Mouse (Mus musculus): Measurements from ENCODE around the gene Kifc5b. TPM values are rescaled to one million over a fixed set of nuclear protein-coding genes. Genes with fewer than 3 reads are reported as not detected.

Gene Kifc5b
- polyA plus RNA-seq, 1 experiment, result 1.5 TPM

DNA sequence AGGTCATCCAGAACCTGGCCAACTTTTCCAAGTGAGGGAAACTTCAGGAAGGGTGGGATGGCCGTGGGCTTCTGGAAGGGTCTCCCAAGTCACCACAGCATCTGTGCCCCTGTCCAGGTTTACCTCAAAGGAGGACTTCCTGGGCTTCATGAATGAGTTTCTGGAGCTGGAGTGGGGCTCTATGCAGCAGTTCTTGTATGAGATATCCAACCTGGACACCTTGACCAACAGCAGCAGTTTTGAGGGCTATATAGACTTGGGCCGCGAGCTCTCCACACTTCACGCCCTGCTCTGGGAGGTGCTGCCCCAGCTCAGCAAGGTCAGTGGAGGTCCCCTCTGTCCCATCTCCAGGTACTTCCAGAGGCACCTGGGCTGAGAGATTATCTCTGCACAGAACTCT lies 42.9 kb downstream of the Kifc5b start:
- 92% methylated on average over 4 of the region's 4 CpGs for WGBS
- no peaks in the 10 kb centered on the region for H3K4me1 ChIP-seq (ENCODE audit: control insufficient read depth, insufficient read depth, low read length)
- H3K36me3 ChIP-seq (ENCODE audit: control insufficient read depth, insufficient read depth, low read length), result no peaks in the 10 kb centered on the region

DNA sequence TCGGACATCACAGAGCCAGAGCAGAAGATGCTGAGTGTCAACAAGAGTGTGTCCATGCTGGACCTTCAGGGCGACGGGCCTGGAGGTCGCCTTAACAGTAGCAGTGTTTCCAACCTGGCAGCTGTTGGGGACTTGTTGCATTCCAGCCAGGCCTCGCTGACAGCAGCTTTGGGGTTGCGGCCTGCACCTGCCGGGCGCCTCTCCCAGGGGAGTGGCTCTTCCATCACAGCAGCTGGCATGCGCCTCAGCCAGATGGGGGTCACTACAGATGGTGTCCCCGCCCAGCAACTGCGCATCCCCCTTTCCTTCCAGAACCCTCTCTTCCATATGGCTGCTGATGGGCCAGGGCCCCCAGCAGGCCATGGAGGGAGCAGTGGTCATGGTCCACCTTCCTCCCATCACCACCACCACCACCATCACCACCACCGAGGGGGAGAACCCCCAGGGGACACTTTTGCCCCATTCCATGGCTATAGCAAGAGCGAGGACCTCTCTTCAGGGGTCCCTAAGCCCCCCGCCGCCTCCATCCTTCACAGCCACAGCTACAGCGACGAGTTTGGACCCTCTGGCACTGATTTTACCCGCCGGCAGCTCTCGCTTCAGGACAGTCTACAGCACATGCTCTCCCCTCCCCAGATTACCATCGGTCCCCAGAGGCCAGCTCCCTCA lies 44.8 kb downstream of the Kifc5b start:
- H3K4me1 ChIP-seq (ENCODE audit: control insufficient read depth, insufficient read depth, low read length), result no peaks in the 10 kb centered on the region
- no peaks in the 10 kb centered on the region for H3K36me3 ChIP-seq (ENCODE audit: control insufficient read depth, insufficient read depth, low read length)
- no peak for TF ChIP-seq CTCF (conservative IDR thresholded peaks at IDR 0.05; ENCODE audit: insufficient read depth, insufficient read length, low read depth, low read length)
- TF ChIP-seq POLR2A (IDR thresholded peaks at IDR 0.05; ENCODE audit: low read depth, low read length), result no peak

More for the DNA sequence above, 42.9 kb downstream of the Kifc5b start:
- H3K27me3 ChIP-seq (replicated peaks; ENCODE audit: control insufficient read depth, insufficient read depth, low read length), result no peaks in the 10 kb centered on the region
- TF ChIP-seq CTCF (conservative IDR thresholded peaks at IDR 0.05; ENCODE audit: insufficient read depth, insufficient read length, low read depth, low read length) (no peak), POLR2A (IDR thresholded peaks at IDR 0.05; ENCODE audit: low read depth, low read length) (no peak)
- DNase-seq, result no peak
- no peak overlapping the region for H3K4me3 ChIP-seq (ENCODE audit: insufficient read depth, low read depth, low read length)
- H3K27ac ChIP-seq (ENCODE audit: insufficient read depth, low read depth, low read length), result no peak overlapping the region

DNA sequence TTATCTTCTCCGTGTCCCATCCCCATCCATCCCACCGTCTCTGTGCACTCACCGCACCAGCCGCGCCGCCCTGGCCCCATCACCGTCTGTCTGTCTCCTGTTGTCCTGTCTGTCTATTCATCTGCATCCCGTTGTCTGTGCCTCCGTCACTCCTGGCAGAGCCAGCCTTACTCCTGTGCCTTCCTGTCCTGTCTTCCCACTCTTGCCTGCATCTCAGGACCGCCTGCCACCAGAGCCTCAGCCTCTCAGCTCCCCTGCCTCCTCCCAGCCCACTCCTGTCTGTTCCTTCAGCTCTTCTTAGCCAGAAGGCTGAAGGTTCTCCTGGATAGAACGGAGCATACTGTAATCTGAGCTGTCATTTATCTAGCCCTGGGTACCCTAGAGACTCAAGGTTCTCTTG lies 50.1 kb downstream of the Kifc5b start:
- 89% methylated on average over 11 of the region's 11 CpGs for WGBS
- TF ChIP-seq POLR2A (IDR thresholded peaks at IDR 0.05; ENCODE audit: low read depth, low read length) (no peak), CTCF (conservative IDR thresholded peaks at IDR 0.05; ENCODE audit: insufficient read depth, insufficient read length, low read depth, low read length) (no peak)
- H3K27me3 ChIP-seq (replicated peaks; ENCODE audit: control insufficient read depth, insufficient read depth, low read length), result no peaks in the 10 kb centered on the region
- no peak overlapping the region for H3K27ac ChIP-seq (ENCODE audit: insufficient read depth, low read depth, low read length)
- H3K4me3 ChIP-seq (ENCODE audit: insufficient read depth, low read depth, low read length), result no peak overlapping the region
- H3K4me1 ChIP-seq (ENCODE audit: control insufficient read depth, insufficient read depth, low read length), result no peaks in the 10 kb centered on the region
- no peak for DNase-seq
- H3K36me3 ChIP-seq (ENCODE audit: control insufficient read depth, insufficient read depth, low read length), result no peaks in the 10 kb centered on the region

More for the DNA sequence above, 44.8 kb downstream of the Kifc5b start:
- Histone ChIP-seq H3K27ac (ENCODE audit: insufficient read depth, low read depth, low read length) (no peak overlapping the region), H3K4me3 (ENCODE audit: insufficient read depth, low read depth, low read length) (no peak overlapping the region), H3K27me3 (replicated peaks; ENCODE audit: control insufficient read depth, insufficient read depth, low read length) (no peaks in the 10 kb centered on the region)
- DNase-seq, result no peak
- WGBS, result 95% methylated on average over 21 of the region's 21 CpGs

DNA sequence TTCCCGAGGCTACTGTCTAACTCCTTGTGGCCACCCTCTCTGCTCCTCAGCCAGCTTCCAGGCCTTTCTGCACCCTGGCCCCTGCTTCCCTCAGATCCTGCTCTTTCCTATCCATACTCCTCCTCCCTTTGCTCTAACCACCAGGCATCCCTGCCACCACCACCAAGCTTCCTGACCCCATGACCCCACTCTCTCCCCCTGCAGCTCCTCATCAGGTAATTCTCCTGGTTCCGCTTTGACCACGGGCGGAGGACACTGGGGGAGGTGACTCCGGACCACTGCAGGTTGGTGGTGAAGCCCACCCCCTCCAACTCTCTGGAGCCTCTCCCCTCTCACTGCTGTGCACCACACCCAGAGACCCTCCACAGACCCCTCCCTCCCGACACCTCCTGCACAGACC lies 50.6 kb downstream of the Kifc5b start:
- H3K27ac ChIP-seq (ENCODE audit: insufficient read depth, low read depth, low read length), result no peak overlapping the region
- DNase-seq, result no peak
- no peaks in the 10 kb centered on the region for H3K27me3 ChIP-seq (replicated peaks; ENCODE audit: control insufficient read depth, insufficient read depth, low read length)
- TF ChIP-seq CTCF (conservative IDR thresholded peaks at IDR 0.05; ENCODE audit: insufficient read depth, insufficient read length, low read depth, low read length) (no peak), POLR2A (IDR thresholded peaks at IDR 0.05; ENCODE audit: low read depth, low read length) (no peak)
- no peaks in the 10 kb centered on the region for H3K4me1 ChIP-seq (ENCODE audit: control insufficient read depth, insufficient read depth, low read length)
- H3K36me3 ChIP-seq (ENCODE audit: control insufficient read depth, insufficient read depth, low read length), result no peaks in the 10 kb centered on the region
- H3K4me3 ChIP-seq (ENCODE audit: insufficient read depth, low read depth, low read length), result no peak overlapping the region
- WGBS, result 89% methylated on average over 6 of the region's 6 CpGs

DNA sequence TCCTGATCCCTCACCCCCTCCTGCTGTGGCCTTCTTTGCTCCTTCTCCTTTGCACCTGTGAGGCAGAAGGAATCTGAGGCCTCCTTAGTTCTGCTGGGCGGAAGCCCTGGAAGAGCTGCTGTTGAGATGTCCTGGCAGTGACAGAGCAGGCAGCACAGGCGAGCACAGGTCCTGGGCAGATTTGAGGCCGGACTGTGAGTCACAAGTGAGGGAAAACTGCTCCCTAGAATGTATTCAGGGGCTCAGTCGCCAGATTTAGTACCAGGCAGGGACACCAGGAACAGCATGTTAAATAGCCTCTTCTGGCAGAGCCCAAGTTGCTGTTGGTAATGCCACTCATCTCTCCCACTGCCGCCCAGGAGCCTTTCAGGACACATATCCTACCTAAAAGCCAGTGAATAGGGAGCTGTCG lies 51.3 kb downstream of the Kifc5b start:
- no peaks in the 10 kb centered on the region for H3K27me3 ChIP-seq (replicated peaks; ENCODE audit: control insufficient read depth, insufficient read depth, low read length)
- H3K36me3 ChIP-seq (ENCODE audit: control insufficient read depth, insufficient read depth, low read length), result no peaks in the 10 kb centered on the region
- 82% methylated on average over 6 of the region's 6 CpGs for WGBS
- no peak overlapping the region for H3K27ac ChIP-seq (ENCODE audit: insufficient read depth, low read depth, low read length)
- H3K4me1 ChIP-seq (ENCODE audit: control insufficient read depth, insufficient read depth, low read length), result no peaks in the 10 kb centered on the region
- no peak for DNase-seq
- no peak for TF ChIP-seq POLR2A (IDR thresholded peaks at IDR 0.05; ENCODE audit: low read depth, low read length)
- no peak for TF ChIP-seq CTCF (conservative IDR thresholded peaks at IDR 0.05; ENCODE audit: insufficient read depth, insufficient read length, low read depth, low read length)
- H3K4me3 ChIP-seq (ENCODE audit: insufficient read depth, low read depth, low read length), result no peak overlapping the region

DNA sequence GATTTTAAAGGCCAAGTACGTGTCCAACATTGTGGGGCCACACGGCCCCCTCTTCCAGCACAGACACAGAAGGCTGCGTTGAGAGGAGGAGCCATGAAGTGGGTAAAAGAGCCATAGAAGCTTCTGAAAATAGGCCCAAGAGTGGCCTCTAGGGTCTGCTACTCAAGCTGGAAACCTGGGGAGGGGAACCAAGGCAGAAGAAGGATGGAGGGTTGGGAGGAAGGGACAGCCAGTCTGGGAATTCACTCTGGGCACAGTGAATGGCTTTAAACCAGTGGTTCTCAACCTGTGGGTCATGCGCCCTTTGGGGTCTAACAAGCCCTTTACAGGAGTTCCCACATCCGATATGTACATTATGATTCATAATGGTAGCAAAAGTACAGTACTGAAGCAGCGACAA lies 52.4 kb downstream of the Kifc5b start:
- H3K27me3 ChIP-seq (replicated peaks; ENCODE audit: control insufficient read depth, insufficient read depth, low read length), result no peaks in the 10 kb centered on the region
- H3K36me3 ChIP-seq (ENCODE audit: control insufficient read depth, insufficient read depth, low read length), result no peaks in the 10 kb centered on the region
- DNase-seq, result no peak
- 90% methylated on average over 6 of the region's 6 CpGs for WGBS
- H3K4me3 ChIP-seq (ENCODE audit: insufficient read depth, low read depth, low read length), result no peak overlapping the region
- no peak for TF ChIP-seq POLR2A (IDR thresholded peaks at IDR 0.05; ENCODE audit: low read depth, low read length)
- no peak for TF ChIP-seq CTCF (conservative IDR thresholded peaks at IDR 0.05; ENCODE audit: insufficient read depth, insufficient read length, low read depth, low read length)
- no peak overlapping the region for H3K27ac ChIP-seq (ENCODE audit: insufficient read depth, low read depth, low read length)
- peaks cover 6% of the 10 kb centered on the region; the same call in 1 of the 2 replicates for H3K4me1 ChIP-seq (ENCODE audit: control insufficient read depth, insufficient read depth, low read length)

DNA sequence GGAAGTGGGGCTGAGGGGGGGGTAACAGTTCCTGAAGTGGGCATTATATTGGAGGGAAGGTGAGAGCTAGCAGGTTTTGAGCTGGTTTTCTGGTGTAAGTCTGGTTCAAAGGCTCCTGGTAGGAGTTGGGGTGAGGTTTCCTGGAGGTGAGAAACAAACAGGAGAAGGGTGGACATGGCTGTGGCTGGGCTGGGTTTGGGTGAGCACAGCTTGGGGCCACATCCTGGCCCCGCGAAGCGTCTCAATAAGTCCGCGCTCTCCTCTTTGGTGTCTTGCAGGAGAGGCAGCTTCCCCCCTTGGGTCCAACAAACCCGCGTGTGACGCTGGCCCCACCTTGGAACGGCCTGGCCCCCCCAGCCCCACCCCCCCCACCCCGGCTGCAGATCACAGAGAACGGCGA lies 53.3 kb downstream of the Kifc5b start:
- H3K4me3 ChIP-seq (ENCODE audit: insufficient read depth, low read depth, low read length), result no peak overlapping the region
- no peak for TF ChIP-seq POLR2A (IDR thresholded peaks at IDR 0.05; ENCODE audit: low read depth, low read length)
- TF ChIP-seq CTCF (conservative IDR thresholded peaks at IDR 0.05; ENCODE audit: insufficient read depth, insufficient read length, low read depth, low read length), result no peak
- DNase-seq, result no peak
- H3K4me1 ChIP-seq (ENCODE audit: control insufficient read depth, insufficient read depth, low read length), result peaks cover 6% of the 10 kb centered on the region; the same call in 1 of the 2 replicates
- WGBS, result 75% methylated on average over 12 of the region's 12 CpGs
- H3K36me3 ChIP-seq (ENCODE audit: control insufficient read depth, insufficient read depth, low read length), result no peaks in the 10 kb centered on the region
- no peaks in the 10 kb centered on the region for H3K27me3 ChIP-seq (replicated peaks; ENCODE audit: control insufficient read depth, insufficient read depth, low read length)
- no peak overlapping the region for H3K27ac ChIP-seq (ENCODE audit: insufficient read depth, low read depth, low read length)
